Mouse (Mus musculus) liver, adult 2 months (tissue): ENCODE measurements around the gene Gm34302.

ENCODE experiments used
- CTCF ChIP-seq: fragments of 200-500 bp; IDR thresholded peaks from 2 replicates; pipeline ENCODE4 v1.5.1; 2011; ENCODE audit warnings: low read depth, low read length, control low read depth
- POLR2A ChIP-seq: fragments of 200-500 bp; IDR thresholded peaks from 2 replicates; pipeline ENCODE4 v1.6.1; 2011; ENCODE audit warnings: low read length, control low read depth; ENCODE audit not compliant: insufficient read depth; ENCODE audit errors: extremely low read depth

DNA sequence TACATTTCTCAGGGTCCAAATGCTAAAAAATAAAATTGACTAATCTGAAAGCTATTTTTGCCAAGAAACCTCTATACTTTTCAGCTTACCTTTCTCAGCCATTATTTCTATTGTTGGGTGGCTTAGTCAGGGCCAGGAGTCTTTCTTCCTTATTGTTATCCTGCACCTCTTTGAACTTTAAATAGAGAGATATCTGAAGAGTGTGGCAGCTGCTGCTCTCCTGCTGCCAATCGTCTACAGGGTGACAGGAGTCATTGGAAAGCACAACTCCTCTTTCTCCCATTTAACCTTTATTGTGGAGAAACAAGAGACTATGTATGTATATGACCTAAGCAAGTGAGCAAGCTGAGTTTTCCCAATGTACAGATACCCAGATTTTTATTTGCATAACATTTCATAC, at the start of gene Gm34302:
- no peak for TF ChIP-seq POLR2A
- TF ChIP-seq CTCF = no peak
